Mouse (Mus musculus) lung, embryonic 15.5 days (tissue): ENCODE data around the gene Ptpn1. TPM values are rescaled to one million over a fixed set of nuclear protein-coding genes. Genes with fewer than 3 reads are reported as not detected.
A peak's percentile ranks its signal among the peaks of the same experiment; 100 is the strongest.

Experiments used
- ATAC-seq: fragments of 200-750 bp; cut with Nextera tagmentation; 2 replicates; pipeline ENCODE4 v1.8.0; 2017; ENCODE audit warnings: moderate number of reproducible peaks, borderline replicate concordance; ENCODE audit not compliant: low FRiP score, low TSS enrichment; ENCODE audit errors: extremely low read depth
- H3K27ac ChIP-seq: fragments of 300-500 bp; sonication (generic); 2 replicates; pipeline ENCODE4 v1.5.1; 2015; ENCODE audit warnings: moderate library complexity, mild to moderate bottlenecking, inconsistent platforms
- H3K27me3 ChIP-seq: fragments of 300-500 bp; sonication (generic); 2 replicates; pipeline ENCODE4 v1.6.1; 2015; ENCODE audit warnings: inconsistent platforms
- H3K36me3 ChIP-seq: fragments of 300-500 bp; sonication (generic); 2 replicates; pipeline ENCODE4 v1.6.1; 2015; ENCODE audit warnings: inconsistent platforms
- H3K4me1 ChIP-seq: fragments of 300-500 bp; sonication (generic); 2 replicates; pipeline ENCODE4 v1.6.1; 2015; ENCODE audit warnings: inconsistent platforms
- H3K4me2 ChIP-seq: fragments of 300-500 bp; sonication (generic); 2 replicates; pipeline ENCODE4 v1.6.1; 2015; ENCODE audit warnings: inconsistent platforms, mild to moderate bottlenecking, moderate library complexity
- H3K4me3 ChIP-seq: fragments of 300-500 bp; sonication (generic); 2 replicates; pipeline ENCODE4 v1.5.1; 2015; ENCODE audit warnings: mild to moderate bottlenecking, inconsistent platforms
- H3K9ac ChIP-seq: fragments of 300-500 bp; sonication (generic); 2 replicates; pipeline ENCODE4 v1.6.1; 2015; ENCODE audit warnings: inconsistent platforms
- H3K9me3 ChIP-seq: fragments of 300-500 bp; sonication (generic); 2 replicates; pipeline ENCODE4 v1.6.1; 2016; ENCODE audit warnings: inconsistent platforms
- WGBS: fragments of 180-500 bp; shearing (Covaris S2); methylation state at CpG from one replicate; pipeline ENCODE4 v1.1.7; 2015; 5-methylcytosine and 5-hydroxymethylcytosine counted together
- polyA plus RNA-seq: library from polyadenylated mRNA; unstranded; fragments of >200 nt; fragmentation: Nextera tagmentation; extraction: Ambion mirVana; gene quantifications from 2 replicates; pipeline ENCODE4 v1.2.1, GENCODE M21; 2015

Ptpn1 gene
- polyA plus RNA-seq, 1 experiment from 2014 or later: 74.4 TPM

- ATAC-seq: no peak
- no peak overlapping the region for H3K4me3 ChIP-seq
- H3K9me3 ChIP-seq: no peaks in the 10 kb centered on the region
- no peak overlapping the region for H3K27ac ChIP-seq
- WGBS: 86% methylated on average over 9 of the region's 9 CpGs
- no peak overlapping the region for H3K9ac ChIP-seq
- peaks cover 40% of the 10 kb centered on the region for H3K4me1 ChIP-seq
- peaks cover 31% of the 10 kb centered on the region for H3K36me3 ChIP-seq
- H3K27me3 ChIP-seq: no peaks in the 10 kb centered on the region
- H3K4me2 ChIP-seq: no peak overlapping the region
These were observed 32.0 kb downstream of the Ptpn1 start for GRCm38 (mm10) chr2:167963778-167964300.

- Histone ChIP-seq H3K27ac (no peak overlapping the region), H3K9me3 (no peaks in the 10 kb centered on the region), H3K4me2 (no peak overlapping the region), H3K4me3 (no peak overlapping the region), H3K36me3 (peaks cover 31% of the 10 kb centered on the region), H3K27me3 (no peaks in the 10 kb centered on the region), H3K9ac (no peak overlapping the region), H3K4me1 (peaks cover 35% of the 10 kb centered on the region)
- ATAC-seq: no peak
- WGBS: 68% methylated on average over 9 of the region's 9 CpGs
These were observed 32.5 kb downstream of the Ptpn1 start for GRCm38 (mm10) chr2:167964320-167964719.

GRCm38 (mm10) chr2:167965911-167966310 lies 34.1 kb downstream of the Ptpn1 start:
- no peaks in the 10 kb centered on the region for H3K27me3 ChIP-seq

GRCm38 (mm10) chr2:167968504-167968903 lies 36.6 kb downstream of the Ptpn1 start:
- H3K4me3 ChIP-seq: no peak overlapping the region
- H3K4me2 ChIP-seq: no peak overlapping the region
- H3K36me3 ChIP-seq: peaks cover 31% of the 10 kb centered on the region
- no peak overlapping the region for H3K27ac ChIP-seq
- H3K27me3 ChIP-seq: no peaks in the 10 kb centered on the region
- ATAC-seq: no peak
- H3K9ac ChIP-seq: no peak overlapping the region
- 87% methylated on average over 7 of the region's 7 CpGs for WGBS
- H3K9me3 ChIP-seq: no peaks in the 10 kb centered on the region
- H3K4me1 ChIP-seq: peaks cover 36% of the 10 kb centered on the region

More at GRCm38 (mm10) chr2:167965911-167966310, 34.1 kb downstream of the Ptpn1 start:
- ATAC-seq: no peak
- no peak overlapping the region for H3K27ac ChIP-seq
- 88% methylated on average over 3 of the region's 3 CpGs for WGBS
- H3K9ac ChIP-seq: no peak overlapping the region
- no peak overlapping the region for H3K4me2 ChIP-seq
- peaks cover 31% of the 10 kb centered on the region for H3K36me3 ChIP-seq
- peaks cover 30% of the 10 kb centered on the region for H3K4me1 ChIP-seq
- no peaks in the 10 kb centered on the region for H3K9me3 ChIP-seq
- no peak overlapping the region for H3K4me3 ChIP-seq

- Histone ChIP-seq H3K4me3 (no peak overlapping the region), H3K36me3 (peaks cover 38% of the 10 kb centered on the region), H3K27ac (peak overlapping the region; percentile 45; the same call in 1 of the 2 replicates), H3K27me3 (no peaks in the 10 kb centered on the region), H3K4me2 (no peak overlapping the region), H3K9ac (no peak overlapping the region), H3K4me1 (peaks cover 29% of the 10 kb centered on the region), H3K9me3 (no peaks in the 10 kb centered on the region)
- WGBS: 68% methylated on average over 10 of the region's 10 CpGs
- ATAC-seq: peak; percentile 61
These were observed 38.1 kb downstream of the Ptpn1 start for GRCm38 (mm10) chr2:167969851-167970541.

GRCm38 (mm10) chr2:167972146-167972545 lies 40.3 kb downstream of the Ptpn1 start:
- H3K27me3 ChIP-seq: no peaks in the 10 kb centered on the region
- H3K9ac ChIP-seq: no peak overlapping the region
- peak overlapping the region; percentile 88 for H3K27ac ChIP-seq
- H3K4me3 ChIP-seq: no peak overlapping the region
- WGBS: 29% methylated on average over 5 of the region's 5 CpGs
- H3K36me3 ChIP-seq: peaks cover 36% of the 10 kb centered on the region
- ATAC-seq: no peak
- peaks cover 33% of the 10 kb centered on the region for H3K4me1 ChIP-seq
- H3K9me3 ChIP-seq: no peaks in the 10 kb centered on the region
- H3K4me2 ChIP-seq: no peak overlapping the region

GRCm38 (mm10) chr2:167972809-167973208 lies 41.0 kb downstream of the Ptpn1 start:
- 0% methylated on average over 1 of the region's 1 CpGs for WGBS
- no peak overlapping the region for H3K4me2 ChIP-seq
- peak overlapping the region; percentile 88 for H3K27ac ChIP-seq
- H3K9ac ChIP-seq: no peak overlapping the region
- H3K4me1 ChIP-seq: peaks cover 38% of the 10 kb centered on the region
- peaks cover 37% of the 10 kb centered on the region for H3K36me3 ChIP-seq
- ATAC-seq: no peak
- H3K27me3 ChIP-seq: no peaks in the 10 kb centered on the region
- no peak overlapping the region for H3K4me3 ChIP-seq
- H3K9me3 ChIP-seq: no peaks in the 10 kb centered on the region

- Histone ChIP-seq H3K27me3 (no peaks in the 10 kb centered on the region), H3K4me1 (peaks cover 37% of the 10 kb centered on the region), H3K36me3 (peaks cover 44% of the 10 kb centered on the region), H3K27ac (no peak overlapping the region), H3K4me2 (no peak overlapping the region), H3K4me3 (no peak overlapping the region), H3K9me3 (no peaks in the 10 kb centered on the region), H3K9ac (no peak overlapping the region)
- ATAC-seq: no peak
- WGBS: 76% methylated on average over 12 of the region's 12 CpGs
These were observed 43.9 kb downstream of the Ptpn1 start for GRCm38 (mm10) chr2:167975746-167976145.

GRCm38 (mm10) chr2:167978271-167978670 lies 46.4 kb downstream of the Ptpn1 start:
- Histone ChIP-seq H3K4me1 (peaks cover 26% of the 10 kb centered on the region), H3K27me3 (no peaks in the 10 kb centered on the region), H3K9me3 (no peaks in the 10 kb centered on the region), H3K36me3 (peaks cover 44% of the 10 kb centered on the region), H3K9ac (no peak overlapping the region), H3K4me3 (no peak overlapping the region), H3K27ac (peak overlapping the region; percentile 35), H3K4me2 (no peak overlapping the region)
- ATAC-seq: no peak
- 65% methylated on average over 10 of the region's 10 CpGs for WGBS

- Histone ChIP-seq H3K4me1 (peaks cover 22% of the 10 kb centered on the region), H3K27ac (no peak overlapping the region), H3K4me2 (no peak overlapping the region), H3K9me3 (no peaks in the 10 kb centered on the region), H3K4me3 (no peak overlapping the region), H3K27me3 (no peaks in the 10 kb centered on the region), H3K36me3 (peaks cover 32% of the 10 kb centered on the region), H3K9ac (no peak overlapping the region)
- ATAC-seq: no peak
- WGBS: 73% methylated on average over 10 of the region's 10 CpGs
These were observed 48.5 kb downstream of the Ptpn1 start for GRCm38 (mm10) chr2:167980391-167980790.

- H3K27me3 ChIP-seq: no peaks in the 10 kb centered on the region
- ATAC-seq: no peak
- peaks cover 27% of the 10 kb centered on the region for H3K4me1 ChIP-seq
- no peaks in the 10 kb centered on the region for H3K9me3 ChIP-seq
- 51% methylated on average over 9 of the region's 9 CpGs for WGBS
- H3K4me3 ChIP-seq: no peak overlapping the region
- no peak overlapping the region for H3K9ac ChIP-seq
- no peak overlapping the region for H3K27ac ChIP-seq
- H3K4me2 ChIP-seq: no peak overlapping the region
- peaks cover 11% of the 10 kb centered on the region; the same call in 1 of the 2 replicates for H3K36me3 ChIP-seq
These were observed 50.8 kb downstream of the Ptpn1 start for GRCm38 (mm10) chr2:167982646-167983045.

- Histone ChIP-seq H3K4me2 (no peak overlapping the region), H3K27me3 (no peaks in the 10 kb centered on the region), H3K9ac (no peak overlapping the region), H3K4me3 (no peak overlapping the region), H3K36me3 (peaks cover 4% of the 10 kb centered on the region; the same call in 1 of the 2 replicates), H3K27ac (no peak overlapping the region), H3K4me1 (peaks cover 30% of the 10 kb centered on the region), H3K9me3 (no peaks in the 10 kb centered on the region)
- no peak for ATAC-seq
- WGBS: 82% methylated on average over 5 of the region's 5 CpGs
These were observed 52.5 kb downstream of the Ptpn1 start for GRCm38 (mm10) chr2:167984371-167984770.
